Mouse (Mus musculus): ENCODE measurements around the gene Abhd17c. TPM values are rescaled to one million over a fixed set of nuclear protein-coding genes. Genes with fewer than 3 reads are reported as not detected.
A peak's percentile ranks its signal among the peaks of the same experiment; 100 is the strongest.

Gene Abhd17c
- polyA plus RNA-seq, 1 experiment from 2014 or later, result 20.7 TPM

- H3K9me3 ChIP-seq (replicated peaks; ENCODE audit: control insufficient read depth, low read length), result no peaks in the 10 kb centered on the region
Observed at GRCm38 (mm10) chr7:84085049-84085945, 66.4 kb downstream of the Abhd17c start.

GRCm38 (mm10) chr7:84077257-84078013 is 74.3 kb downstream of the Abhd17c start:
- DNase-seq (ENCODE audit: low spot score) (no peak), ATAC-seq (no peak)
- Histone ChIP-seq H3K27ac (ENCODE audit: low read depth, low read length) (no peak overlapping the region), H3K4me1 (ENCODE audit: control insufficient read depth, insufficient read depth, low read length) (no peaks in the 10 kb centered on the region), H3K4me2 (ENCODE audit: low read length) (no peak overlapping the region), H3K27me3 (replicated peaks; ENCODE audit: control insufficient read depth, insufficient read depth, low read length) (no peaks in the 10 kb centered on the region), H3K9ac (ENCODE audit: low read length) (no peak overlapping the region), H3K4me3 (ENCODE audit: low read depth, low read length) (no peak overlapping the region), H3K36me3 (ENCODE audit: control insufficient read depth, insufficient read depth, low read length) (no peaks in the 10 kb centered on the region), H3K9me3 (replicated peaks; ENCODE audit: control insufficient read depth, low read length) (no peaks in the 10 kb centered on the region)
- 78% methylated on average over 7 of the region's 7 CpGs for WGBS

More at GRCm38 (mm10) chr7:84085049-84085945, 66.4 kb downstream of the Abhd17c start:
- Histone ChIP-seq H3K4me3 (ENCODE audit: low read depth, low read length) (peak overlapping the region; percentile 47), H3K4me1 (ENCODE audit: control insufficient read depth, insufficient read depth, low read length) (peaks cover 4% of the 10 kb centered on the region; the same call in 1 of the 2 replicates), H3K9ac (ENCODE audit: low read length) (peak overlapping the region; percentile 63; the same call in 1 of the 2 replicates), H3K36me3 (ENCODE audit: control insufficient read depth, insufficient read depth, low read length) (no peaks in the 10 kb centered on the region), H3K4me2 (ENCODE audit: low read length) (peak overlapping the region; percentile 85), H3K27me3 (replicated peaks; ENCODE audit: control insufficient read depth, insufficient read depth, low read length) (peaks cover 21% of the 10 kb centered on the region), H3K27ac (ENCODE audit: low read depth, low read length) (no peak overlapping the region)
- DNase-seq (ENCODE audit: low spot score) (peak; percentile 15), ATAC-seq (peak; percentile 15; the same call in 1 of the 2 replicates)
- WGBS, result 5% methylated on average over 39 of the region's 39 CpGs

GRCm38 (mm10) chr7:84074266-84074665 is 77.4 kb downstream of the Abhd17c start:
- H3K27ac ChIP-seq (ENCODE audit: low read depth, low read length), result no peak overlapping the region
- 52% methylated on average over 8 of the region's 8 CpGs for WGBS
- no peaks in the 10 kb centered on the region for H3K27me3 ChIP-seq (replicated peaks; ENCODE audit: control insufficient read depth, insufficient read depth, low read length)
- DNase-seq (ENCODE audit: low spot score), result peak; percentile 45
- H3K4me3 ChIP-seq (ENCODE audit: low read depth, low read length), result no peak overlapping the region
- peak; percentile 61; the same call in 1 of the 2 replicates for ATAC-seq
- no peaks in the 10 kb centered on the region for H3K36me3 ChIP-seq (ENCODE audit: control insufficient read depth, insufficient read depth, low read length)
- no peaks in the 10 kb centered on the region for H3K9me3 ChIP-seq (replicated peaks; ENCODE audit: control insufficient read depth, low read length)
- no peaks in the 10 kb centered on the region for H3K4me1 ChIP-seq (ENCODE audit: control insufficient read depth, insufficient read depth, low read length)
- no peak overlapping the region for H3K4me2 ChIP-seq (ENCODE audit: low read length)
- no peak overlapping the region for H3K9ac ChIP-seq (ENCODE audit: low read length)

- no peak for DNase-seq (ENCODE audit: low spot score)
- Histone ChIP-seq H3K27me3 (replicated peaks; ENCODE audit: control insufficient read depth, insufficient read depth, low read length) (no peaks in the 10 kb centered on the region), H3K27ac (ENCODE audit: low read depth, low read length) (no peak overlapping the region), H3K4me1 (ENCODE audit: control insufficient read depth, insufficient read depth, low read length) (no peaks in the 10 kb centered on the region), H3K9ac (ENCODE audit: low read length) (no peak overlapping the region), H3K4me3 (ENCODE audit: low read depth, low read length) (no peak overlapping the region), H3K4me2 (ENCODE audit: low read length) (no peak overlapping the region), H3K36me3 (ENCODE audit: control insufficient read depth, insufficient read depth, low read length) (no peaks in the 10 kb centered on the region), H3K9me3 (replicated peaks; ENCODE audit: control insufficient read depth, low read length) (no peaks in the 10 kb centered on the region)
- ATAC-seq, result no peak
- WGBS, result 79% methylated on average over 3 of the region's 3 CpGs
Observed at GRCm38 (mm10) chr7:84073856-84074255, 77.8 kb downstream of the Abhd17c start.

GRCm38 (mm10) chr7:84068931-84069330 is 82.8 kb downstream of the Abhd17c start:
- no peak for ATAC-seq

GRCm38 (mm10) chr7:84059799-84060198 is 91.9 kb downstream of the Abhd17c start:
- H3K9me3 ChIP-seq (replicated peaks; ENCODE audit: control insufficient read depth, low read length), result no peaks in the 10 kb centered on the region
- no peaks in the 10 kb centered on the region for H3K27me3 ChIP-seq (replicated peaks; ENCODE audit: control insufficient read depth, insufficient read depth, low read length)
- no peaks in the 10 kb centered on the region for H3K36me3 ChIP-seq (ENCODE audit: control insufficient read depth, insufficient read depth, low read length)
- no peak for ATAC-seq
- no peak overlapping the region for H3K4me3 ChIP-seq (ENCODE audit: low read depth, low read length)
- H3K9ac ChIP-seq (ENCODE audit: low read length), result no peak overlapping the region
- no peak overlapping the region for H3K27ac ChIP-seq (ENCODE audit: low read depth, low read length)
- H3K4me2 ChIP-seq (ENCODE audit: low read length), result no peak overlapping the region
- WGBS, result 93% methylated on average over 7 of the region's 7 CpGs
- no peak for DNase-seq (ENCODE audit: low spot score)
- H3K4me1 ChIP-seq (ENCODE audit: control insufficient read depth, insufficient read depth, low read length), result no peaks in the 10 kb centered on the region

More at GRCm38 (mm10) chr7:84068931-84069330, 82.8 kb downstream of the Abhd17c start:
- Histone ChIP-seq H3K9ac (ENCODE audit: low read length) (no peak overlapping the region), H3K4me1 (ENCODE audit: control insufficient read depth, insufficient read depth, low read length) (no peaks in the 10 kb centered on the region), H3K4me2 (ENCODE audit: low read length) (no peak overlapping the region), H3K4me3 (ENCODE audit: low read depth, low read length) (no peak overlapping the region), H3K27me3 (replicated peaks; ENCODE audit: control insufficient read depth, insufficient read depth, low read length) (no peaks in the 10 kb centered on the region), H3K36me3 (ENCODE audit: control insufficient read depth, insufficient read depth, low read length) (no peaks in the 10 kb centered on the region), H3K9me3 (replicated peaks; ENCODE audit: control insufficient read depth, low read length) (no peaks in the 10 kb centered on the region), H3K27ac (ENCODE audit: low read depth, low read length) (no peak overlapping the region)
- 83% methylated on average over 5 of the region's 5 CpGs for WGBS
- no peak for DNase-seq (ENCODE audit: low spot score)

Other genes with a start within 250 kb of the Abhd17c start
- gene Cemip, start 65.4 kb downstream of the Abhd17c start, polyA plus RNA-seq (2014; fragmentation: Nextera tagmentation; extraction: Ambion mirVana), result 0.42 and 0.61 TPM in 2 replicates

All from forebrain, embryonic 14.5 days (tissue).